Mouse (Mus musculus) olfactory bulb, adult 2 months (tissue): ENCODE results near the gene Mrps6. TPM values are rescaled to one million over a fixed set of nuclear protein-coding genes. Genes with fewer than 3 reads are reported as not detected.
"Not testable (repeated sequence)": the region's sequence is repeated elsewhere in the genome, so short reads cannot be mapped to it uniquely, and the experiment has no call there.

Experiments used
- H3K27ac ChIP-seq: fragments of 200-500 bp; 2 replicates; pipeline ENCODE4 v1.5.1; 2012; ENCODE audit warnings: low read depth, low read length; ENCODE audit not compliant: insufficient read depth
- H3K4me1 ChIP-seq: fragments of 200-500 bp; 2 replicates; pipeline ENCODE4 v1.6.1; 2012; ENCODE audit warnings: low read length; ENCODE audit not compliant: control insufficient read depth, insufficient read depth
- H3K4me3 ChIP-seq: fragments of 200-500 bp; 2 replicates; pipeline ENCODE4 v1.5.1; 2012; ENCODE audit warnings: mild to moderate bottlenecking, low read depth, low read length, moderate library complexity; ENCODE audit not compliant: insufficient read depth
- CTCF ChIP-seq: fragments of 200-500 bp; IDR thresholded peaks from 2 replicates; pipeline ENCODE4 v1.5.1; 2012; ENCODE audit warnings: low read depth, mild to moderate bottlenecking, low read length, moderate library complexity; ENCODE audit not compliant: insufficient read depth
- POLR2A ChIP-seq: fragments of 200-500 bp; IDR thresholded peaks from 2 replicates; pipeline ENCODE4 v1.6.1; 2012; ENCODE audit warnings: mild to moderate bottlenecking, low read depth, low read length, moderate library complexity; ENCODE audit not compliant: insufficient read depth
- WGBS: fragments of 180-500 bp; shearing (Covaris S2); methylation state at CpG from one replicate; pipeline ENCODE4 v1.1.7; 2018; 5-methylcytosine and 5-hydroxymethylcytosine counted together
- polyA plus RNA-seq: library from polyadenylated mRNA; stranded (reverse); fragments of >200 nt; gene quantifications from 2 replicates; pipeline ENCODE4 v1.2.4, GENCODE M21; 2012; ENCODE audit warnings: low replicate concordance; ENCODE audit not compliant: missing spikeins, insufficient read depth, insufficient read length

Mrps6 gene
- polyA plus RNA-seq, 1 experiment = not detected

GRCm38 (mm10) chr16:92099598-92099997, 41.5 kb downstream of the Mrps6 start:
- peaks cover 20% of the 10 kb centered on the region for H3K4me1 ChIP-seq
- H3K27ac ChIP-seq = no peak overlapping the region
- WGBS = 87% methylated on average over 16 of the region's 16 CpGs
- TF ChIP-seq POLR2A = no peak
- no peak for TF ChIP-seq CTCF
- H3K4me3 ChIP-seq = no peak overlapping the region

- WGBS = 50% methylated on average over 4 of the region's 4 CpGs
- H3K27ac ChIP-seq = no peak overlapping the region
- no peak for TF ChIP-seq CTCF
- TF ChIP-seq POLR2A = no peak
- H3K4me3 ChIP-seq = no peak overlapping the region
- peaks cover 24% of the 10 kb centered on the region for H3K4me1 ChIP-seq
Observed at GRCm38 (mm10) chr16:92100111-92100510, 42.0 kb downstream of the Mrps6 start.

GRCm38 (mm10) chr16:92102115-92102514, 44.0 kb downstream of the Mrps6 start:
- Histone ChIP-seq H3K4me3 (no peak overlapping the region), H3K27ac (no peak overlapping the region), H3K4me1 (peaks cover 31% of the 10 kb centered on the region)
- TF ChIP-seq CTCF = no peak
- TF ChIP-seq POLR2A = no peak
- WGBS = 75% methylated on average over 5 of the region's 5 CpGs

GRCm38 (mm10) chr16:92102931-92103330, 44.9 kb downstream of the Mrps6 start:
- not testable (repeated sequence) for H3K4me3 ChIP-seq, H3K27ac ChIP-seq
- peaks cover 31% of the 10 kb centered on the region for H3K4me1 ChIP-seq
- 97% methylated on average over 7 of the region's 7 CpGs for WGBS

- peaks cover 31% of the 10 kb centered on the region for H3K4me1 ChIP-seq
- TF ChIP-seq POLR2A (no peak), CTCF (no peak)
- no peak overlapping the region for H3K4me3 ChIP-seq
- H3K27ac ChIP-seq = peak overlapping the region; percentile 25; the same call in 1 of the 2 replicates
- 57% methylated on average over 9 of the region's 9 CpGs for WGBS
Observed at GRCm38 (mm10) chr16:92103572-92104331, 45.7 kb downstream of the Mrps6 start.

DNA sequence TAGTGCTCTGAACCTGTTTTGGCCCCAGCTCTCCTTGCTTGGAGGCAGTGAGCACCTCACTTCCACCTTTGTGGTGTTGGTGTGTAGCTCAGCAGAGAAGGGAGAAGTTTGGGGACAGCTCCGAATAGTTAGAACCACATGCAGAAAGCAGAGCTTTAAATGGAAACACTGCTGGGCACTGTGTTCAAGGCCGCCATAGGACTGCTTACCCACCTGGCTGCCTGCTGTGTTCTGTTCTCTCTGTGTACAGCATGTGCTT, 46.2 kb downstream of the Mrps6 start:
- Histone ChIP-seq H3K27ac (peak overlapping the region; percentile 25; the same call in 1 of the 2 replicates), H3K4me3 (no peak overlapping the region), H3K4me1 (peaks cover 31% of the 10 kb centered on the region)
- WGBS = 83% methylated on average over 2 of the region's 2 CpGs
- TF ChIP-seq CTCF (no peak), POLR2A (no peak)

DNA sequence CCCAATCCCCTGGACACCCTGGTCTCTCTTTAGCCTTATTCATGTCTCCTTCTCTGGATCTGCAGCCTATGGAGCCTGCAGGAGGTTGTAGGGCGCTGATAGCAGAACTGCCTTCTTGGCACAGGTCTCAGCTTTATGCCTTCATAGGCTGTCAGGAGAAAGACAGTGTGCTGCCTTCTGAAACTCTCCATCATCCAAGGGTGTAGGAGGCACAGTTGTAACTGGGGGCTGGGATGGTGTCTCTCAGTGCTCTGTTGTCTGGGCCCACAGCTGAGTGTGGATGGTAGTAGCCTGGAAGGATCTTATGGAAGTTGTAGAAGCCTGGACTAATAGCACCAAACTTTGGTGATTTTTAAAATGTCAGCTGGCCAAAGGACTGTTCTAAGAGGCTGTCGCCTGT, 46.9 kb downstream of the Mrps6 start:
- Histone ChIP-seq H3K4me3 (no peak overlapping the region), H3K27ac (no peak overlapping the region), H3K4me1 (peaks cover 26% of the 10 kb centered on the region)
- WGBS = 91% methylated on average over 2 of the region's 2 CpGs
- no peak for TF ChIP-seq CTCF
- TF ChIP-seq POLR2A = no peak

GRCm38 (mm10) chr16:92105631-92106030, 47.6 kb downstream of the Mrps6 start:
- no peak overlapping the region for H3K27ac ChIP-seq
- peaks cover 23% of the 10 kb centered on the region for H3K4me1 ChIP-seq
- no peak for TF ChIP-seq CTCF
- no peak for TF ChIP-seq POLR2A
- H3K4me3 ChIP-seq = no peak overlapping the region
- WGBS = 86% methylated on average over 3 of the region's 3 CpGs

DNA sequence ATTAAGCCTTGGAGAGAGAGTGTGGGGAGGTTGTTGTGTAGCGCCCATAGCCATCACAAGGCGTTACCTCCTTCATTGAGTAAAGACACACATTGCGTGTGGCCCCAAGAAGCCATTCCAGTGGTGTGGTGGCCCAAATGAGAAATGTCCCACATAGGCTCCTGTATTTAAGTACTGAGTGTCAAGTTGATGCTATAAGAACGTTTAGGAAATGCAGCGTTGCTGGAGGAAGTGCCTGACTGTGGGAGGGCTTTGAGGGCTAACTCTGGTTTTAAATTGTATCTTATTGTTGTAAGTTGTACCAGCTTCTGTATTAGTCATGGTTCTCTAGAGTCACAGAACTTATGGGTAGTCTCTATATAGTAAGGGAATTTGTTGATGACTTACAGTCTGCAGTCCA, 49.3 kb downstream of the Mrps6 start:
- 76% methylated on average over 5 of the region's 5 CpGs for WGBS
- TF ChIP-seq CTCF (no peak), POLR2A (no peak)
- H3K27ac ChIP-seq = no peak overlapping the region
- H3K4me3 ChIP-seq = no peak overlapping the region
- peaks cover 17% of the 10 kb centered on the region for H3K4me1 ChIP-seq

- H3K27ac ChIP-seq = peak overlapping the region; percentile 9; the same call in 1 of the 2 replicates
- H3K4me3 ChIP-seq = no peak overlapping the region
- TF ChIP-seq POLR2A (no peak), CTCF (no peak)
- peaks cover 34% of the 10 kb centered on the region for H3K4me1 ChIP-seq
- 82% methylated on average over 5 of the region's 5 CpGs for WGBS
Observed at GRCm38 (mm10) chr16:92114706-92115241, 56.7 kb downstream of the Mrps6 start.
